Mouse (Mus musculus) G1E (cell line): ENCODE data around the gene Mtss1l.

Experiments used
- CTCF ChIP-seq: IDR thresholded peaks from 2 replicates; pipeline ENCODE4 v1.5.1; 2012; ENCODE audit warnings: low read depth, low read length, inconsistent platforms, mixed read lengths
- GATA1 ChIP-seq: IDR thresholded peaks from 2 replicates; pipeline ENCODE4 v1.6.1; 2012; ENCODE audit warnings: borderline replicate concordance, low read length, inconsistent platforms, mixed read lengths
- POLR2AphosphoS5 ChIP-seq: IDR thresholded peaks from 2 replicates; pipeline ENCODE4 v1.6.1; 2012; ENCODE audit warnings: low read depth, low read length, inconsistent platforms; ENCODE audit not compliant: insufficient replicate concordance
- TAL1 ChIP-seq: conservative IDR thresholded peaks from 2 replicates; pipeline ENCODE4 v1.6.1; 2012; ENCODE audit warnings: low read depth, low read length, inconsistent platforms, mixed read lengths

DNA sequence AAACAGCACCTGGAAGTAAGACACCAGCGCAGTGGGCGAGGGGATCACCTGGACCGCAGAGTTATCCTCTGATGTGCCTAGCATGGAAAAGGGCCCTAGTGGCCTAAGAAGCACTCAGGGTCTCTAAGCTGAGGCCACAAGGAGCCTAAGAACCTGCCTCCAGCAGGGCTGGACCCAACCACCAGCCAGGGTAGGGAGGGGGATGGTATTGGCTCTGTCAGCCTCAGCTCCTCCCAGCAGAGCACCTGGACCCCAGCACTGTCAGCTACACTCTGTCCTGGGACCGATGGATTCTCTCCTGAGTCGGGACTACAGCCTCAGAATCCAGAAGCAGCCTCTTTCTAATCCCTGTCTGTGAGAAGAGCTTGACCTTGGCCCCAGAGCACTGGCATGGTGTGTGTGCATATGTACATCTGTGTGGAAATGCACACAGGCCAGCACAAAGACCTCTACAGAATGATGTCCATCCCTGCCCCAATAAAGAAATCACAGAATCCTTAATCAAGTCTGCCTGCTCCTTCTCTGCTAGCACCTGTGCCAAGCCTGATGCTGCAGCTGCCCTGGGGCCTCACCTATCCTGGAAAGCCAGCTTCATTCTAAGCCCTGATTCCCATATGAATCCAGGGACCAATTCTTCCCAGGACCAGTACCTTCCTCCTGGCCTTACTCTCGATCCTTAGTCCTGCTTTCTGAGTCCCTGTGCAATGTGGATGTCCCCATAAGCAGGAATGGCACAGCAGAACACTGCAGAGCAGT lies 1.2 kb upstream of the Mtss1l start:
- TF ChIP-seq POLR2AphosphoS5, result no peak
- TF ChIP-seq CTCF, result no peak
- no peak for TF ChIP-seq GATA1
- TF ChIP-seq TAL1, result no peak
